Mouse (Mus musculus): ENCODE results near the gene Gm42688. TPM values are rescaled to one million over a fixed set of nuclear protein-coding genes. Genes with fewer than 3 reads are reported as not detected.

The Gm42688 gene
- polyA plus RNA-seq (2015; fragmentation: Nextera tagmentation; extraction: Ambion mirVana) = 3.3 and 3.5 TPM in 2 replicates

- Histone ChIP-seq H3K9ac (peak within 1 kb of the TSS; percentile 87), H3K4me1 (peaks cover 21% of the 10 kb centered on the region), H3K27ac (peak within 1 kb of the TSS; percentile 84), H3K9me3 (no peaks in the 10 kb centered on the region), H3K27me3 (peaks cover 9% of the 10 kb centered on the region), H3K36me3 (0 out of 2 replicates have a peak, but pooled peaks cover 3% of the 10 kb centered on the region), H3K4me3 (peak within 1 kb of the TSS; percentile 75), H3K4me2 (peak within 1 kb of the TSS; percentile 99)
- peak; percentile 84 for ATAC-seq (ENCODE audit: insufficient number of reproducible peaks, insufficient read depth, low FRiP score, low TSS enrichment, low read depth)
- WGBS = 0% methylated on average over 25 of the region's 25 CpGs
Observed at GRCm38 (mm10) chr6:83101316-83101687, at the start of gene Gm42688, which contains the start of gene Ccdc142. Gene Gm42688 (plus strand): TSS chr6:83101617. Gene Ccdc142 (plus strand): TSS chr6:83101601.

GRCm38 (mm10) chr6:83053136-83053960 lies 48.1 kb upstream of the Gm42688 start:
- Histone ChIP-seq H3K36me3 (peaks cover 38% of the 10 kb centered on the region), H3K27ac (peak overlapping the region; percentile 92), H3K4me2 (peak overlapping the region; percentile 88), H3K9ac (peak overlapping the region; percentile 96), H3K4me3 (peak overlapping the region; percentile 99), H3K9me3 (no peaks in the 10 kb centered on the region), H3K27me3 (no peaks in the 10 kb centered on the region), H3K4me1 (peaks cover 26% of the 10 kb centered on the region)
- no peak for ATAC-seq (ENCODE audit: insufficient number of reproducible peaks, insufficient read depth, low FRiP score, low TSS enrichment, low read depth)
- 1% methylated on average over 26 of the region's 26 CpGs for WGBS

GRCm38 (mm10) chr6:83054074-83054851 lies 47.2 kb upstream of the Gm42688 start, which contains the start of gene Aup1:
Gene Aup1 (plus strand): TSS chr6:83054521.
- peaks cover 26% of the 10 kb centered on the region for H3K4me1 ChIP-seq
- peaks cover 38% of the 10 kb centered on the region for H3K36me3 ChIP-seq
- H3K27ac ChIP-seq = peak within 1 kb of the TSS; percentile 92
- H3K4me3 ChIP-seq = peak within 1 kb of the TSS; percentile 99
- no peaks in the 10 kb centered on the region for H3K27me3 ChIP-seq
- ATAC-seq (ENCODE audit: insufficient number of reproducible peaks, insufficient read depth, low FRiP score, low TSS enrichment, low read depth) = peak; percentile 94
- peak within 1 kb of the TSS; percentile 88 for H3K4me2 ChIP-seq
- WGBS = under 1% methylated on average over 64 of the region's 64 CpGs
- no peaks in the 10 kb centered on the region for H3K9me3 ChIP-seq
- peak within 1 kb of the TSS; percentile 96 for H3K9ac ChIP-seq

- H3K9me3 ChIP-seq = no peaks in the 10 kb centered on the region
- H3K9ac ChIP-seq = peak within 1 kb of the TSS; percentile 96
- H3K4me2 ChIP-seq = peak within 1 kb of the TSS; percentile 88
- H3K27me3 ChIP-seq = no peaks in the 10 kb centered on the region; the same call in 1 of the 2 replicates
- peak within 1 kb of the TSS; percentile 92 for H3K27ac ChIP-seq
- peak within 1 kb of the TSS; percentile 99 for H3K4me3 ChIP-seq
- peak; percentile 12; the same call in 1 of the 2 replicates for ATAC-seq (ENCODE audit: insufficient number of reproducible peaks, insufficient read depth, low FRiP score, low TSS enrichment, low read depth)
- H3K36me3 ChIP-seq = peaks cover 36% of the 10 kb centered on the region
- 0% methylated on average over 50 of the region's 50 CpGs for WGBS
- peaks cover 26% of the 10 kb centered on the region for H3K4me1 ChIP-seq
Observed at GRCm38 (mm10) chr6:83054871-83055431, 46.5 kb upstream of the Gm42688 start, which contains the start of gene Htra2. Gene Htra2 (minus strand): TSS chr6:83055273.

GRCm38 (mm10) chr6:83057790-83058189 lies 43.6 kb upstream of the Gm42688 start, which contains the start of gene Dqx1:
Gene Dqx1 (plus strand): TSS chr6:83057844.
- 55% methylated on average over 3 of the region's 3 CpGs for WGBS
- Histone ChIP-seq H3K4me3 (no peak within 1 kb of the TSS), H3K36me3 (peaks cover 20% of the 10 kb centered on the region), H3K4me2 (no peak within 1 kb of the TSS), H3K4me1 (peaks cover 21% of the 10 kb centered on the region), H3K9ac (no peak within 1 kb of the TSS), H3K27ac (no peak within 1 kb of the TSS), H3K9me3 (no peaks in the 10 kb centered on the region), H3K27me3 (peaks cover 23% of the 10 kb centered on the region)
- no peak for ATAC-seq (ENCODE audit: insufficient number of reproducible peaks, insufficient read depth, low FRiP score, low TSS enrichment, low read depth)

GRCm38 (mm10) chr6:83058725-83059124 lies 42.7 kb upstream of the Gm42688 start:
- Histone ChIP-seq H3K9me3 (no peaks in the 10 kb centered on the region), H3K27me3 (peaks cover 32% of the 10 kb centered on the region), H3K36me3 (peaks cover 20% of the 10 kb centered on the region), H3K27ac (no peak overlapping the region), H3K9ac (no peak overlapping the region), H3K4me2 (no peak overlapping the region), H3K4me1 (peaks cover 14% of the 10 kb centered on the region), H3K4me3 (no peak overlapping the region)
- ATAC-seq (ENCODE audit: insufficient number of reproducible peaks, insufficient read depth, low FRiP score, low TSS enrichment, low read depth) = no peak
- WGBS = 87% methylated on average over 2 of the region's 2 CpGs

- Histone ChIP-seq H3K9ac (no peak overlapping the region), H3K36me3 (no peaks in the 10 kb centered on the region), H3K4me2 (no peak overlapping the region), H3K4me1 (peaks cover 28% of the 10 kb centered on the region), H3K4me3 (no peak overlapping the region), H3K27ac (no peak overlapping the region), H3K9me3 (no peaks in the 10 kb centered on the region), H3K27me3 (peaks cover 100% of the 10 kb centered on the region)
- ATAC-seq (ENCODE audit: insufficient number of reproducible peaks, insufficient read depth, low FRiP score, low TSS enrichment, low read depth) = no peak
- WGBS = 45% methylated on average over 8 of the region's 8 CpGs
Observed at GRCm38 (mm10) chr6:83065995-83066394, 35.4 kb upstream of the Gm42688 start.

GRCm38 (mm10) chr6:83066441-83066840 lies 35.0 kb upstream of the Gm42688 start:
- WGBS = 30% methylated on average over 6 of the region's 6 CpGs
- H3K36me3 ChIP-seq = no peaks in the 10 kb centered on the region
- peaks cover 100% of the 10 kb centered on the region for H3K27me3 ChIP-seq
- no peak overlapping the region for H3K4me3 ChIP-seq
- no peak overlapping the region for H3K9ac ChIP-seq
- H3K4me1 ChIP-seq = peaks cover 32% of the 10 kb centered on the region
- no peak overlapping the region for H3K27ac ChIP-seq
- no peaks in the 10 kb centered on the region for H3K9me3 ChIP-seq
- no peak for ATAC-seq (ENCODE audit: insufficient number of reproducible peaks, insufficient read depth, low FRiP score, low TSS enrichment, low read depth)
- no peak overlapping the region for H3K4me2 ChIP-seq

- no peak overlapping the region for H3K4me2 ChIP-seq
- no peak overlapping the region for H3K9ac ChIP-seq
- 4% methylated on average over 8 of the region's 8 CpGs for WGBS
Observed at GRCm38 (mm10) chr6:83068221-83068620, 33.2 kb upstream of the Gm42688 start.

GRCm38 (mm10) chr6:83068706-83069487 lies 32.5 kb upstream of the Gm42688 start:
- no peaks in the 10 kb centered on the region for H3K36me3 ChIP-seq
- H3K27ac ChIP-seq = no peak overlapping the region
- 2% methylated on average over 80 of the region's 81 CpGs for WGBS
- H3K9ac ChIP-seq = no peak overlapping the region
- H3K4me3 ChIP-seq = peak overlapping the region; percentile 33
- peak overlapping the region; percentile 41 for H3K4me2 ChIP-seq
- ATAC-seq (ENCODE audit: insufficient number of reproducible peaks, insufficient read depth, low FRiP score, low TSS enrichment, low read depth) = no peak
- no peaks in the 10 kb centered on the region for H3K9me3 ChIP-seq
- peaks cover 35% of the 10 kb centered on the region for H3K4me1 ChIP-seq
- H3K27me3 ChIP-seq = peaks cover 99% of the 10 kb centered on the region

More at GRCm38 (mm10) chr6:83068221-83068620, 33.2 kb upstream of the Gm42688 start:
- H3K9me3 ChIP-seq = no peaks in the 10 kb centered on the region
- no peaks in the 10 kb centered on the region for H3K36me3 ChIP-seq
- peaks cover 35% of the 10 kb centered on the region for H3K4me1 ChIP-seq
- no peak for ATAC-seq (ENCODE audit: insufficient number of reproducible peaks, insufficient read depth, low FRiP score, low TSS enrichment, low read depth)
- H3K27ac ChIP-seq = no peak overlapping the region
- peak overlapping the region; percentile 33; the same call in 1 of the 2 replicates for H3K4me3 ChIP-seq
- H3K27me3 ChIP-seq = peaks cover 100% of the 10 kb centered on the region
